Mouse (Mus musculus) midbrain, postnatal 0 days (tissue): ENCODE results near the gene Slc30a1. TPM values are rescaled to one million over a fixed set of nuclear protein-coding genes. Genes with fewer than 3 reads are reported as not detected.

ENCODE experiments used
- ATAC-seq: fragments of 200-750 bp; cut with Nextera tagmentation; 2 replicates; pipeline ENCODE4 v1.8.0; 2017; ENCODE audit warnings: moderate number of reproducible peaks, mild to moderate bottlenecking, moderate TSS enrichment, moderate library complexity; ENCODE audit not compliant: low FRiP score
- DNase-seq: peaks from one replicate; pipeline ENCODE4 v3.0.0-alpha.2; 2015; ENCODE audit warnings: low spot score
- H3K27ac ChIP-seq: fragments of 300-500 bp; sonication (generic); 2 replicates; pipeline ENCODE4 v1.5.1; 2014; ENCODE audit warnings: low read depth, mild to moderate bottlenecking, low read length, mixed read lengths
- H3K27me3 ChIP-seq: fragments of 300-500 bp; sonication (generic); 2 replicates; pipeline ENCODE4 v1.6.1; 2014; ENCODE audit warnings: low read length, control low read depth, mixed read lengths; ENCODE audit not compliant: insufficient read depth
- H3K36me3 ChIP-seq: fragments of 300-500 bp; sonication (generic); 2 replicates; pipeline ENCODE4 v1.6.1; 2014; ENCODE audit warnings: low read length, control low read depth, mixed read lengths; ENCODE audit not compliant: insufficient read depth
- H3K4me1 ChIP-seq: fragments of 300-500 bp; sonication (generic); 2 replicates; pipeline ENCODE4 v1.6.1; 2014; ENCODE audit warnings: mild to moderate bottlenecking, control low read depth, antibody characterized with exemption, low read length, mixed read lengths; ENCODE audit not compliant: insufficient read depth
- H3K4me2 ChIP-seq: fragments of 300-500 bp; sonication (generic); 2 replicates; pipeline ENCODE4 v1.6.1; 2014; ENCODE audit warnings: low read depth, mild to moderate bottlenecking, low read length, mixed read lengths; ENCODE audit not compliant: poor library complexity, severe bottlenecking
- H3K4me3 ChIP-seq: fragments of 300-500 bp; sonication (generic); 2 replicates; pipeline ENCODE4 v1.5.1; 2014; ENCODE audit warnings: low read depth, mild to moderate bottlenecking, low read length, moderate library complexity
- H3K9ac ChIP-seq: fragments of 300-500 bp; sonication (generic); replicated peaks from 2 replicates; pipeline ENCODE4 v1.6.1; 2014; ENCODE audit warnings: mild to moderate bottlenecking, low read length, moderate library complexity, mixed read lengths; ENCODE audit not compliant: poor library complexity, severe bottlenecking
- H3K9me3 ChIP-seq: fragments of 300-500 bp; sonication (generic); 2 replicates; pipeline ENCODE4 v1.6.1; 2016; ENCODE audit warnings: low read length, control low read depth
- CTCF ChIP-seq: IDR thresholded peaks from 2 replicates; pipeline ENCODE4 v1.5.1; 2016; ENCODE audit warnings: antibody characterized with exemption, mild to moderate bottlenecking
- whole genome bisulfite sequencing: fragments of 180-500 bp; shearing (Covaris S2); extraction: QIAGEN DNeasy Blood & Tissue Kit; methylation state at CpG from one replicate; pipeline ENCODE4 v1.1.7; 2014; 5-methylcytosine and 5-hydroxymethylcytosine counted together
- polyA plus RNA-seq: library from polyadenylated mRNA; unstranded; fragments of >200 nt; fragmentation: Nextera tagmentation; extraction: Ambion mirVana; gene quantifications from 2 replicates; pipeline ENCODE4 v1.2.1, GENCODE M21; 2015
- total RNA-seq: library from RNA; depleted of rRNA; stranded (reverse); fragments of >200 nt; gene quantifications from 2 replicates; pipeline ENCODE4 v1.2.3, GENCODE M21; 2014

Gene Slc30a1
- total and polyA plus RNA-seq, 2 experiments from 2014 or later = 5.1 to 21.9 TPM

GRCm38 (mm10) chr1:191945341-191945740 is 38.8 kb downstream of the Slc30a1 start:
- H3K4me1 ChIP-seq = no peaks in the 10 kb centered on the region
- ATAC-seq (no peak), DNase-seq (no peak)
- H3K27me3 ChIP-seq = no peaks in the 10 kb centered on the region
- H3K27ac ChIP-seq = no peak overlapping the region
- no peaks in the 10 kb centered on the region for H3K9me3 ChIP-seq
- TF ChIP-seq CTCF = no peak
- no peak overlapping the region for H3K4me3 ChIP-seq
- 96% methylated on average over 8 of the region's 8 CpGs for WGBS
- no peaks in the 10 kb centered on the region for H3K36me3 ChIP-seq
- H3K9ac ChIP-seq = no peak overlapping the region
- no peak overlapping the region for H3K4me2 ChIP-seq

DNA sequence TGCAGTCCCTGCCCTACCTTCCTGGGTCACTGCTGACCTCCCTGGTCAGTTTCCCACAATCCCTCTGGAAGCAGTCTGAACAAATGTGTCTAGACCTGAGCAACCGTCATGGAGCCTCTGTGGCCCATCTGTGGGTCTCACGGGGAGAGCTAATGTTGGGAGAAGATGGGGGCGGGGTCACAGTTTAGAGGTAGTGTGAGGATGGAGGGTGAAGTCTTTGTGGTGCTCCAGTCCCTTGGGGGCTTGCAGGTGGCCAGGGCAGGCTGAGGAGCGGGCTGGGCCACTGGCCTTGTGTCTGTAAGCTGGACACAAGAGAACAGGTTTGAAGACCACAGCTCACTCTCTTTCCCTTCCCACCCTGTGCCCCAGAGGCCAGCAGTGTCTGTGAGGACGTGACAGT is 39.2 kb downstream of the Slc30a1 start:
- WGBS = 81% methylated on average over 5 of the region's 5 CpGs
- no peaks in the 10 kb centered on the region for H3K36me3 ChIP-seq
- TF ChIP-seq CTCF = no peak
- H3K4me2 ChIP-seq = no peak overlapping the region
- no peak overlapping the region for H3K27ac ChIP-seq
- DNase-seq = no peak
- H3K9ac ChIP-seq = no peak overlapping the region
- no peaks in the 10 kb centered on the region for H3K4me1 ChIP-seq
- H3K9me3 ChIP-seq = no peaks in the 10 kb centered on the region
- H3K27me3 ChIP-seq = no peaks in the 10 kb centered on the region
- no peak for ATAC-seq
- no peak overlapping the region for H3K4me3 ChIP-seq

DNA sequence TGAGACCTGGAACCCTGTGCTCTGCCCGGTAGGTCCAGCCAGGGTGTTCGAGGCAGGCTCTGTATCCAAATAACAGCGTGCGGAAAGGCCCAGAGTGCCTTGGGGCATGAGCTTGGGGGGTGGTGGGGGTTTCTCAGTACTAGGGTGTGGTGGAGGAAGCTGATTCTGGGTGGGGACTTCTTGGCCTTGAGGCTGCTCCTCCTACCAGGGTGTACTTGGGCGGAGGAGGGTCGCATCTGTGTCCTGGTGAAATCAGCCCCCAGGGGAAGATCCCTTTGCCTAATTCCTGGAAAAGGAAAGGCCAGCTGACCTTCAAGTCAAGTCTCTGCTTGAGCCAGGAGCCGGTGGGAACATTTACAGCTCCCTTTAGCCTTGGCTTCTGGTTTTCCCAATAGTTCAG is 39.7 kb downstream of the Slc30a1 start:
- 72% methylated on average over 7 of the region's 7 CpGs for WGBS
- DNase-seq (no peak), ATAC-seq (no peak)
- no peaks in the 10 kb centered on the region for H3K27me3 ChIP-seq
- no peaks in the 10 kb centered on the region for H3K36me3 ChIP-seq
- H3K4me3 ChIP-seq = no peak overlapping the region
- no peak overlapping the region for H3K27ac ChIP-seq
- no peaks in the 10 kb centered on the region for H3K9me3 ChIP-seq
- no peak overlapping the region for H3K9ac ChIP-seq
- H3K4me1 ChIP-seq = no peaks in the 10 kb centered on the region
- TF ChIP-seq CTCF = no peak
- no peak overlapping the region for H3K4me2 ChIP-seq

- Histone ChIP-seq H3K36me3 (no peaks in the 10 kb centered on the region), H3K4me3 (no peak overlapping the region), H3K4me2 (no peak overlapping the region), H3K27me3 (no peaks in the 10 kb centered on the region), H3K9me3 (no peaks in the 10 kb centered on the region), H3K4me1 (no peaks in the 10 kb centered on the region), H3K9ac (no peak overlapping the region), H3K27ac (no peak overlapping the region)
- WGBS = 84% methylated on average over 2 of the region's 2 CpGs
- no peak for DNase-seq
- no peak for TF ChIP-seq CTCF
- no peak for ATAC-seq
These were observed 40.3 kb downstream of the Slc30a1 start for GRCm38 (mm10) chr1:191946835-191947234.

GRCm38 (mm10) chr1:191947796-191948195 is 41.2 kb downstream of the Slc30a1 start:
- Histone ChIP-seq H3K9ac (no peak overlapping the region), H3K4me2 (no peak overlapping the region), H3K27ac (no peak overlapping the region), H3K27me3 (no peaks in the 10 kb centered on the region), H3K36me3 (no peaks in the 10 kb centered on the region), H3K4me1 (no peaks in the 10 kb centered on the region), H3K9me3 (no peaks in the 10 kb centered on the region), H3K4me3 (no peak overlapping the region)
- 74% methylated on average over 8 of the region's 8 CpGs for WGBS
- TF ChIP-seq CTCF = no peak
- DNase-seq = no peak
- no peak for ATAC-seq

GRCm38 (mm10) chr1:191948600-191948999 is 42.0 kb downstream of the Slc30a1 start:
- Histone ChIP-seq H3K4me2 (no peak overlapping the region), H3K9me3 (no peaks in the 10 kb centered on the region), H3K4me1 (no peaks in the 10 kb centered on the region), H3K27me3 (no peaks in the 10 kb centered on the region), H3K27ac (no peak overlapping the region), H3K4me3 (no peak overlapping the region), H3K36me3 (no peaks in the 10 kb centered on the region), H3K9ac (no peak overlapping the region)
- WGBS = 82% methylated on average over 8 of the region's 8 CpGs
- ATAC-seq = no peak
- DNase-seq = no peak
- TF ChIP-seq CTCF = no peak
